Mouse (Mus musculus): ENCODE measurements at regions not wholly inside any gene's neighbourhood (a gene's known extent, or its start where the extent isn't known, plus 50 kb on each side); places are given as distances from the start of the nearest gene placed in this dataset.

DNA sequence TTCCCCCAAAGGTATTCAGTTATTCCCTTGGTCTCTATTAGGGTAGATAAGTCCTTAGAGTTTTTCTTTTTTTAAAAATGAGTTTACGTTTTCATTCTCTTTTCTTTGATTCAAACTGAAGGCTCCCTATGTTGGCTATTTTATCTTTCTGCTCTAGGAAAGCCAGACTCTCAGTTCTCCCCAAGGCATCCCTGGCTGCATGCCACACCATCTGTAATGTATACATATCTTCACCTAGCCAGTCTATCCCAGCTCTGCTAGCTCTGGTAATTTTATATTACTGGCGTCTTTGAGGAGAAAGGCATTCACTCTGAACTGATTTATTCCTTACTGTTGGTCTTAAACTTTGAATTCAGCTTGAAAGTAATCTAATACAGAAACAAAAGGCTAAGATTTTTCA, 65.2 kb upstream of the Cabcoco1 start:
- no peak for DNase-seq (ENCODE audit: low spot score in 2 of 2)

DNA sequence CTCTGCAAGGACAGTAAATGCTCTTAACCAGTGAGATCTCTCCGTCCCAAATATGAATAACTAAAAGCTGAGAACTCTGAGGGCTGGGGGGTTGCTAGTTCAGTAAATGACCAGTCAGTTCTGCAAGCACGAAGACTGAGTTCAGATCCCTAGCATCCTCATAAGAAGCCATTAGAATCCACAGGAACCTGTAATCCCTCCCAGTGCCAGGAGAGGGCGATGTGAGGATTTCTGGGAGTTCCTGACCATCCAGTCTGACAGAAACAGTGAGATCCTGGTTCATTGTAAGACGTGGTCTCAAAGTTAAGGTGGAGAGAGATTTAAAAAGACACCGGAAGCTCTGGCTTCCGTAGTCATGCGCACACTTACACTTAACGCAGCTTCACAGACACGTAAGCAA, 70.2 kb upstream of the Cabcoco1 start:
- DNase-seq (ENCODE audit: low spot score in 2 of 2), result no peak

DNA sequence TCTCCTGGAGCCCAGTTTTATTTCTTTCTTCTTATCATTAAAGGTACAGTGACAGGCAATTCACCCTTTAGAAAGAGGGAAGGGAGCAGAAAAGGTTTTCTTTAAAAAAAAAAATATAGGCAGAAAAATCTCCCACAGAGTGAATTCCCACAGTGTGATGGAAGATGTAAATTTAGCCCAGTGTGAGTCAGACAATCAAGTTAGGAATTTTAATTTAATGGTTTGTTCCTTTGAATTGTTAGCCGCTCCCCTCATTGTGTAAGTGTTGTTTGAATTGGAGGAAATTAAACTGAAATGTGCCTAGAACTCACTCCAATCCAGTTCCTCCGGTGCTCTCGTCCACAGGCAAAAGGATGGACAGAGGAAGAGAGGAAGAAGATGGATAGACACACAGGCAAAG, 71.0 kb upstream of the Cabcoco1 start:
- no peak for DNase-seq (ENCODE audit: low spot score in 2 of 2)

DNA sequence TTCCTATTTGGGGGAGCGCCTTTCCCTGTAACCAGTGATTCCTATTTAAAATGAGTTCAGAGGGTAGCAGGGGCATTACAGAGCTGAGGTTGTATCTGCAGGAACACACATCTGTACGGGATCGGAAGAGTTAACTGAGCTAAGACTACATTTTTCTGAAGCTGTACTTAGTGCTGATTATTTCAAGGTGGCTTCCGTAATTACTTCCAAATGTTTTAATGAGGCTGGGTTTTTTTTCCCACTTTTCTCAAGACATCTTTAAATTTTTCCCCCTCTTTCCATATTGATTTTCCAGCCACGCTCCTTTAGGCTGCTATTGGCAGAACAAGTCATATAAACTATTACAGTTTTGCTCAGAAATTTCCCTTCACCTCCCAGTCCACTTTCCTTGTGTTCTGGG, 82.1 kb upstream of the Cabcoco1 start:
- no peak for DNase-seq (ENCODE audit: low spot score in 2 of 2)

DNA sequence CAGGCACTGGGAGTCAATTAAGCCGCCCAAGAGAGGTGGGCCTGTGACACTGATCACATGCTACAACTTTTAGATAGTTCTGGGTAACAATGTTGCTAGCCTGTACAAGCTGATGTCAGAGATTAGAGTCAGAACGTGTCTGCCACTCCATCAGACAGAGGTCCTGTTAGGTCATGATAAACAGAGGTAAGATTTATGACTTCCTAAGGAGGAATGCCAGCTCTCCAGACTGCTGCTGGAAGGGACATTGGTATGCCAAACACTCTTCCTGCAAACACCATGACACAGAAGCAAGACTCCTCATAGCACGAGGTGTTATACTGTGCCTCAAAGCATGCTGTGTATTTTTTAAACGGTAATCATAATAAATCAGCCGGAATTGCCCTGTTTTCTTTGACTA, 83.6 kb upstream of the Cabcoco1 start:
- no peak for DNase-seq (ENCODE audit: low spot score in 2 of 2)

DNA sequence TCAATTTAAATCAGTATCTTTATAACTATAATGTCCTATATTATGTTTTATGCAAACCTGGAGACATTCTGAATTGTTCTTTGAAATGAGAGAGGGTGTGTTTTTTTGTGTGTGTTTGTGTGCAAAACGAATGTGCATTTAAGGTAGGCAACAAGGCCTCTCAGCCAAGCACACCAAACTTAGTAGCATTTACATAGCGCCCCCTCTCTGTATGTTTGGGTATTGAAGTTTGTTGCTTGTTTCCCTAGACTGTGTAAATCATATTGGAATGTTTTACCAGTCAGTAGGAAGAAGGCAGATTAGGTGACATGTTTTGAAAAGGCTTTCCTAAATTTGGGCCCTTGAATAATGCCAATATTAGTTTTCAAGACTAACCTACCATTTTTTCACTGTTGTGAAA, 84.1 kb upstream of the Cabcoco1 start:
- DNase-seq (ENCODE audit: low spot score in 2 of 2), result no peak

DNA sequence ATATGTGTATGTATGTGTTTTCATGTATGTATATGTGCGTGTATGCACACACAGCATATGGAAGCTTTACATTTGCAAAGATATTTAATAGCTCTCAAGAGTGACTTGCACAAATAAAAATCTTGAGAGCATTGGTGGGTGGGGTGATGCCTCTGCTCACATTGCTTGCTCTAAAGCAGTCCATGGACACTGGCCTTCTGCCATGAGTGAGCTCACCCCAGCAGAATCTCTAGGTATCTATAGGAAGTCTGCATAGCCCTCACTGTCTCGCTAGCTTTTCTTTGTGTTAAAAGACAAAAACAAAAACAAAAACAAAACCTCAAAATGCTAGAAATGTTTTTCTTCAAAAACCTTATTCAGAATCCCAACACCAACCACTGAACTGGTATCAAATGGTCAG, 87.8 kb upstream of the Cabcoco1 start:
- no peak for DNase-seq (ENCODE audit: low spot score in 2 of 2)

DNA sequence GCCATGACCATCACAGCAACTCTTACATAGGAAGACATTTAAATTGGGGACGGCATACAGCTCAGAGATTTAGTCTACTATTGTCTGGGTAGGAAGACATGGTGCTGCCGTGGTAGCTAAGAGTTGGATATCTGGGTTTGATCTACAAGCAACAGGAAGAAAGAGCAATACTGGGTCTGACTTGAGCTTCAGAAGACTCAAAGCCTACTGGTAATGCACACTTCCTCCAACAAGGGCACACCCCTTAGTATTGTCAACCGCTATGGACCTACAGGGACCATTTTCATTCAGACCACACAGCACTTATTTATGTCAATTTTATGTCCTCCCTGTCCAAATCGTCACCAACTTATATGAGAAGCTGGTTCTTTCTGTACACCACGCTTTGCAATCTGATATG, 90.3 kb upstream of the Tmem26 start:
- no peak for DNase-seq (ENCODE audit: low spot score in 2 of 2)

DNA sequence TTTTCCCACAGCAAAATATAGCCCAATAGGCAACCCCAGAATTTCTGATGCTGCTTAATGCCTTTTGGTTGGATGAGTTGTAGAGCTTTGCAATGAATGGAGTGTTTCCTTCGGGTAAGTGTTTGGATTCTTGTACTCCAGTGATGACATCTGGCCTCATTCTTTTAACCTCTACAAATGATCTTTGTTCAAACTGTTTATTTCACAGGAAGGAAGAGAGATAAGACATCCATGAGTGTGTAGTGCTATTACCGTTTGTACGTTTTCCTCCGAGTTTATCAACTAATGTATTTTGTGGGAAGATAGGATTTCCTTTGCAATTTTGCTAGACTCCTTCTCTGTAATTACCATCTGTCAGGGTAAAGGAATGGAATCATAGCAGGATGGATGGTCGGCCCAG, 70.7 kb upstream of the Tmem26 start:
- no peak for DNase-seq (ENCODE audit: low spot score in 2 of 2)

DNA sequence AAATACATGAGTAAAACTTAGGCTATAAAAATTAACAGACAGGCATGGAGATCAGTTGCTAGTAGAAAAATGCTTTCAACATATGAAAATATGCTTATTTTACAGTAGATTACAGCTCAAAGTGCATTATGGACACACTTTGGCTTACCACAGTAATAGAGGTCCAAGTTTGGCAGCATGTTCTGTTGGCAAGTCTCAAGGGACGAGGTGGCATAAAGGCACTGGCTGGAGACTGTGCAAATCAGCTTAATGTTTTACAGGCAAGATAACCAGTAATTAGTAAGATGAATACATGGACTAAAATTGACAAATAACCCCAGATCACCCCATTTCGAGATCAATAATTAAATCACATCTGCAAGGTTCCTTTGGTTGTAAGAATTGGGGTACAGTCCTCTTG, 68.0 kb upstream of the Tmem26 start:
- no peak for DNase-seq (ENCODE audit: low spot score in 2 of 2)

DNA sequence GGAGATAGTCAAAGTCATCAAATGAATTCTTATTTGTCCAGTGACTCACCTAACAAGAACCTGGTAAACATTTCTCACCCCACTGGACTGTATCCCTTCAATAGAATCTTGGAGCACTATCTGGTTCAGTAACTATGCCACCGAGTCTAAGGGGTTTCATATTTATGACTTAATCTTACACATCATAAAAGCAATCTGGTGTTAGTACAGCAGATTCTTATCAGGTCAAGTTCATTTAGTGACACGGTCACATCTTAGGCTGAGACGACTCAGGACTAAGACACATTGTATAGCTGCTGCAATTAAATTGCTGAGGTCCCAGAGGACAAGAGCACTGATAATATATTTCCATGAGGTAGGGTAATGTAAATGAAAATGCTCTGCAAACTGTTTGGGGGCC, 57.4 kb upstream of the Tmem26 start:
- DNase-seq (ENCODE audit: low spot score in 2 of 2), result no peak

DNA sequence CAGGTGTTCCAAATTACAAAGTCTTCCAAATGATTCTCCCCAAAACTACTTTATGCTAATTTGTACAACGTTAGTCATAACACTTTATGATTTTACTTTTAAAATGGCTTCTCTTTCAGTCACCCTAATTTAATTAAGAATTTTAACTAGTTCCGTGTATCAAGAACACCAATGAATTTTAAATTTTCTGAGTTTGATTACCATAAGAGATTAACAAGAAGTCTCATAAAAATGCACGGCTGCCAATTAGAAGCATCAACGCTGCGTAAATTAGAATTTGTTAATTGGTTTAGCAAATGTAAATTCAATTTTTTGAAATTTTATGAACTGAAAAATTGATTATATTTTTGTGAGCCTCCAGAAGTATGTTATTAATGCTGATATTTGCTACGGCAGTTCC, 54.1 kb upstream of the Tmem26 start:
- DNase-seq (ENCODE audit: low spot score in 2 of 2), result no peak

DNA sequence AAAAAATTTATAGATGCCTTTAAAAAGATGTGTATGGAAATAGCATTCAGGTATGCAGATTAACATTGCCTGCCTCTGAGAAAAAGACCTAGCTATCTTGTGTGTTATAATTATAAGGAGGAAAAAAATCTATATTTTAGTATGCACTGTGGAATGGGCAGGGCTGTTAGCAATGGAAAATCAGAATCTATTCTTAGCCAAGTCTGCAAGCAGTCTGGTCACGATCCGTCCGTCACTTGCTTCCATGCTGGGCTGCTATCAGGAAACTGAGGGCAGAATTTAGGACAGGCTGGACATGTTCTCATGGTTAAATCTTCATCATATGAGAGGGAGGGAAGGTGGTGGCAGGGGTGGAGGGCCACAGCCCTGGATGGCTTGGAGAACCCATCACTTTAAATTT, 53.5 kb upstream of the Tmem26 start:
- no peak for DNase-seq (ENCODE audit: low spot score in 2 of 2)

DNA sequence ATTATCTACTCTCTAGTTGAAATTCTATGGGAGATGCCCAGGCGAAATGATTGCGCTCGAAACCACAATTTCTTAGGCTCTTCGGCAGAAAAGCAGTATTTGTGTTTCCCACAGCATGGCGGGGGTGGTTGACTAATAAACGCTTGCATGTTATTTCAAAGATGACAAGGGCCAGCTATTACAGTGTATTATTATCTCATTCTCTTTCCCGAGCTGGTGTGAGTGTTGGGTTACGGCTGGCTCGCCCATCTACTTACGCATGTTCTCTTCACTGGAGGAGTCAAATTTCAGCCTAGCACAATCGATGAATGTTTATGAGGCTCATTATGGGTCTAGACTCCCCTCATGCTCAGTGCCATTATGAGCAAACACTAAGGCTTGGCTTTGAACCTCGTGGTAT, 51.2 kb upstream of the Tmem26 start:
- no peak for DNase-seq (ENCODE audit: low spot score in 2 of 2)

DNA sequence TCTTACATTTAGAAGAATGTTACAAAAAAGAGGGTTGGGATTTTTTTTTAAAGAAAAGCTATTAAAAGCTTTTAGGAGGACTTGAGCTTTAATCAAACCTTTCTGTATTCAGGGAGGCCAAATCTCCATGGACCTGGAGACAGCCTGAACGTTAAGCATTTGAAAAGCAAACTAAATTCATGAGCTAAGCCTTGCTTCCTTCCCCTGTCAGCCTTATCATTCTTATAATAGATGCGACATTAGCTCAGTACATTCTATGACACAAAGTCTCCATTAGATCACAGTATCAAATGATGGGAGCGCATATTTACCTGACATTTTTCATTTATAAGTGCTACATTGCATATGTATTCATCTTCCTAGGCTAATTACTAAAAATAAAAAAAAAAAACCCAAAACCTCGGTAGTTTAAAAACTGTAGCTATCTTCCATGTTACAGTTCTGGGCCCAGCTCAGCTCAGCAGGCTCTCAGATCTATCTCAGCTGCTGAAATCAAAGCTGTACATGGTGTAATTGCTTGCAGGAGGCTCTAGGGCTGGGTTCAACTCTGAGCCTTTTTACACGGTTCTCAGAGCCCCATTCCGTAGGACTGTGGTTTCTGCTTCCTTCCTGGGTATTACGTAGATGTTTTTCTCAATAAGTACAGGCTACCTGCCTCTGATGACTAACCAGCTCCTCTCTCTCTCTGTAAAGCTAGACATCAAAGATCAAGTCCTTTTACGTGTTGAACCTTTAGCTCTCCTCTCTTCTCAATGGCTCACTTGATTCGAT, 50.2 kb upstream of the Tmem26 start:
- peak in 1 of 2 experiments; percentile 1 for DNase-seq (ENCODE audit: low spot score in 2 of 2)
